Mouse (Mus musculus): Measurements from ENCODE around the gene Ifrd2. TPM values are rescaled to one million over a fixed set of nuclear protein-coding genes. Genes with fewer than 3 reads are reported as not detected.

Ifrd2 gene
- polyA plus RNA-seq, 1 experiment: 71.7 TPM

- Histone ChIP-seq H3ac (ENCODE audit: control insufficient read depth, insufficient read length, low read depth) (peak within 1 kb of the TSS; percentile 43), H3K4me3 (ENCODE audit: insufficient read depth, poor library complexity, severe bottlenecking) (peak within 1 kb of the TSS; percentile 38), H3K79me2 (ENCODE audit: control insufficient read depth, insufficient read depth) (peaks cover 9% of the 10 kb centered on the region), H3K36me3 (ENCODE audit: control insufficient read depth, insufficient read depth) (peaks cover 15% of the 10 kb centered on the region), H3K27me3 (ENCODE audit: control insufficient read depth, insufficient read depth, insufficient read length) (no peaks in the 10 kb centered on the region), H3K79me3 (ENCODE audit: low read depth) (peaks cover 7% of the 10 kb centered on the region)
- TF ChIP-seq MYOG (IDR thresholded peaks at IDR 0.05; ENCODE audit: control insufficient read depth, extremely low read depth, insufficient read length) (no peak), CEBPB (IDR thresholded peaks at IDR 0.05; ENCODE audit: low read depth) (no peak)
These were observed 45.7 kb upstream of the Ifrd2 start, which contains the start of the genes Cyb561d2 and Nprl2 for GRCm38 (mm10) chr9:107541474-107542351. Gene Cyb561d2, minus strand, starts transcription at chr9:107542193. Gene Nprl2, plus strand, starts transcription at chr9:107542226.

GRCm38 (mm10) chr9:107542352-107542686 lies 45.1 kb upstream of the Ifrd2 start:
- TF ChIP-seq MYOD1 (IDR thresholded peaks at IDR 0.05; ENCODE audit: control insufficient read depth, insufficient read length, low read depth): no peak
- TF ChIP-seq USF1 (IDR thresholded peaks at IDR 0.05; ENCODE audit: low read depth): no peak
- no peak for TF ChIP-seq FOSL1 (IDR thresholded peaks at IDR 0.05; ENCODE audit: insufficient read depth, low read length, poor library complexity, severe bottlenecking)
- no peak for TF ChIP-seq CEBPB (IDR thresholded peaks at IDR 0.05; ENCODE audit: low read depth)
- TF ChIP-seq MAX (IDR thresholded peaks at IDR 0.05): no peak
- peak overlapping the region; percentile 38 for H3K4me3 ChIP-seq (ENCODE audit: insufficient read depth, poor library complexity, severe bottlenecking)
- H3K79me2 ChIP-seq (ENCODE audit: control insufficient read depth, insufficient read depth): peaks cover 2% of the 10 kb centered on the region
- no peaks in the 10 kb centered on the region for H3K27me3 ChIP-seq (ENCODE audit: control insufficient read depth, insufficient read depth, insufficient read length)
- H3K36me3 ChIP-seq (ENCODE audit: control insufficient read depth, insufficient read depth): peaks cover 15% of the 10 kb centered on the region
- peak overlapping the region; percentile 41 for H3ac ChIP-seq (ENCODE audit: control insufficient read depth, insufficient read length, low read depth)
- H3K79me3 ChIP-seq (ENCODE audit: low read depth): peaks cover 1% of the 10 kb centered on the region

GRCm38 (mm10) chr9:107542721-107543120 lies 44.7 kb upstream of the Ifrd2 start:
- Histone ChIP-seq H3ac (ENCODE audit: control insufficient read depth, insufficient read length, low read depth) (no peak overlapping the region), H3K27me3 (ENCODE audit: control insufficient read depth, insufficient read depth, insufficient read length) (no peaks in the 10 kb centered on the region), H3K4me3 (ENCODE audit: insufficient read depth, poor library complexity, severe bottlenecking) (peak overlapping the region; percentile 38), H3K79me2 (ENCODE audit: control insufficient read depth, insufficient read depth) (no peaks in the 10 kb centered on the region), H3K79me3 (ENCODE audit: low read depth) (no peaks in the 10 kb centered on the region), H3K36me3 (ENCODE audit: control insufficient read depth, insufficient read depth) (peaks cover 13% of the 10 kb centered on the region)
- TF ChIP-seq USF1 (IDR thresholded peaks at IDR 0.05; ENCODE audit: low read depth): no peak
- TF ChIP-seq FOSL1 (IDR thresholded peaks at IDR 0.05; ENCODE audit: insufficient read depth, low read length, poor library complexity, severe bottlenecking): no peak
- no peak for TF ChIP-seq MAX (IDR thresholded peaks at IDR 0.05)
- no peak for TF ChIP-seq MYOD1 (IDR thresholded peaks at IDR 0.05; ENCODE audit: control insufficient read depth, insufficient read length, low read depth)
- TF ChIP-seq MYOG (IDR thresholded peaks at IDR 0.05; ENCODE audit: control insufficient read depth, extremely low read depth, insufficient read length): no peak
- no peak for TF ChIP-seq CEBPB (IDR thresholded peaks at IDR 0.05; ENCODE audit: low read depth)
- no peak for TF ChIP-seq CTCF (IDR thresholded peaks at IDR 0.05; ENCODE audit: control insufficient read depth, insufficient read depth, insufficient read length)

GRCm38 (mm10) chr9:107543299-107543698 lies 44.1 kb upstream of the Ifrd2 start:
- Histone ChIP-seq H3K27me3 (ENCODE audit: control insufficient read depth, insufficient read depth, insufficient read length) (no peaks in the 10 kb centered on the region), H3ac (ENCODE audit: control insufficient read depth, insufficient read length, low read depth) (no peak overlapping the region), H3K4me3 (ENCODE audit: insufficient read depth, poor library complexity, severe bottlenecking) (no peak overlapping the region), H3K79me2 (ENCODE audit: control insufficient read depth, insufficient read depth) (no peaks in the 10 kb centered on the region), H3K36me3 (ENCODE audit: control insufficient read depth, insufficient read depth) (peaks cover 7% of the 10 kb centered on the region), H3K79me3 (ENCODE audit: low read depth) (no peaks in the 10 kb centered on the region)
- TF ChIP-seq USF1 (IDR thresholded peaks at IDR 0.05; ENCODE audit: low read depth): no peak
- no peak for TF ChIP-seq MYOD1 (IDR thresholded peaks at IDR 0.05; ENCODE audit: control insufficient read depth, insufficient read length, low read depth)
- TF ChIP-seq FOSL1 (IDR thresholded peaks at IDR 0.05; ENCODE audit: insufficient read depth, low read length, poor library complexity, severe bottlenecking): no peak
- TF ChIP-seq MAX (IDR thresholded peaks at IDR 0.05): no peak
- no peak for TF ChIP-seq MYOG (IDR thresholded peaks at IDR 0.05; ENCODE audit: control insufficient read depth, extremely low read depth, insufficient read length)
- TF ChIP-seq CEBPB (IDR thresholded peaks at IDR 0.05; ENCODE audit: low read depth): no peak
- no peak for TF ChIP-seq CTCF (IDR thresholded peaks at IDR 0.05; ENCODE audit: control insufficient read depth, insufficient read depth, insufficient read length)

GRCm38 (mm10) chr9:107544196-107544700 lies 43.2 kb upstream of the Ifrd2 start:
- Histone ChIP-seq H3K79me2 (ENCODE audit: control insufficient read depth, insufficient read depth) (no peaks in the 10 kb centered on the region), H3K4me3 (ENCODE audit: insufficient read depth, poor library complexity, severe bottlenecking) (no peak overlapping the region), H3K36me3 (ENCODE audit: control insufficient read depth, insufficient read depth) (no peaks in the 10 kb centered on the region), H3ac (ENCODE audit: control insufficient read depth, insufficient read length, low read depth) (no peak overlapping the region), H3K27me3 (ENCODE audit: control insufficient read depth, insufficient read depth, insufficient read length) (no peaks in the 10 kb centered on the region), H3K79me3 (ENCODE audit: low read depth) (no peaks in the 10 kb centered on the region)
- no peak for TF ChIP-seq USF1 (IDR thresholded peaks at IDR 0.05; ENCODE audit: low read depth)
- no peak for TF ChIP-seq MYOD1 (IDR thresholded peaks at IDR 0.05; ENCODE audit: control insufficient read depth, insufficient read length, low read depth)
- no peak for TF ChIP-seq FOSL1 (IDR thresholded peaks at IDR 0.05; ENCODE audit: insufficient read depth, low read length, poor library complexity, severe bottlenecking)
- TF ChIP-seq MAX (IDR thresholded peaks at IDR 0.05): no peak
- TF ChIP-seq MYOG (IDR thresholded peaks at IDR 0.05; ENCODE audit: control insufficient read depth, extremely low read depth, insufficient read length): no peak
- no peak for TF ChIP-seq CEBPB (IDR thresholded peaks at IDR 0.05; ENCODE audit: low read depth)
- no peak for TF ChIP-seq CTCF (IDR thresholded peaks at IDR 0.05; ENCODE audit: control insufficient read depth, insufficient read depth, insufficient read length)
